Mouse (Mus musculus): Measurements from ENCODE around the gene Fbrs. TPM values are rescaled to one million over a fixed set of nuclear protein-coding genes. Genes with fewer than 3 reads are reported as not detected.

Gene Fbrs
- total RNA-seq, 1 experiment = 11.1 TPM

DNA sequence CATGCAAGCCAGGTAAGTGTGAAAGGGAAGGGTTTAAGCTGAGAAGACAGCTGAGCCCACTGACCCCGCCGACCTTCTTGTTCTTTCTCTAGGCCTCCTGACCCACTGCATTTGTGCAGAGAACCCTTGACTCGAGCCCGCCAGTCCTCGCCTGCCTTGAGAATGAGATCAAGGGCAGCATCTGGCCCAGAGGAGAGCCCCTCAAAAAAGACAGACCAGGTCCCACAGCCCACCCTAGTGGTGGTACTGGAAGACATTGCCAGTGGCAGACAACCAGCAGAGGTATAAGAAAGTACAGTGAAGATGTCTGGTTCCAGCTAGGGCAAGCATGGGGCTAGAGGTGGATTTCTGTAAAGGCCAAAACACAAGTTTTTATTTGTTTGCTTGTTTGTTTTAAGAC lies 5.3 kb upstream of the Fbrs start:
- Histone ChIP-seq H3K36me3 (ENCODE audit: control insufficient read depth, insufficient read depth, low read length, poor library complexity, severe bottlenecking) (peaks cover 29% of the 10 kb centered on the region), H3K4me3 (ENCODE audit: insufficient read depth in 1 of 2, low read depth in 1 of 2, low read length in 2 of 2, poor library complexity in 1 of 2, severe bottlenecking in 1 of 2) (no peak overlapping the region), H3K27ac (ENCODE audit: insufficient read depth, low read depth, low read length, poor library complexity, severe bottlenecking) (no peak overlapping the region), H3K4me1 (ENCODE audit: control insufficient read depth in 2 of 2, insufficient read depth in 2 of 2, low read length in 2 of 2, poor library complexity in 1 of 2) (peaks cover 2 to 3% of the 10 kb centered on the region in 2 experiments; a peak in 1 of 4 replicates), H3K9ac (ENCODE audit: insufficient read depth, low read depth, low read length, poor library complexity, severe bottlenecking) (peak overlapping the region; percentile 23; the same call in 1 of the 2 replicates), H3K9me3 (ENCODE audit: control insufficient read depth, insufficient read depth, low read depth, low read length) (no peaks in the 10 kb centered on the region)
- DNase-seq (ENCODE audit: low read depth, low spot score) = no peak
- no peak for TF ChIP-seq CHD2 (IDR thresholded peaks at IDR 0.05; ENCODE audit: low read depth, low read length)
- in situ Hi-C loops (cut with MboI; ENCODE audit: low sequenced_read_pairs in 2 of 2, unreplicated experiment in 2 of 2) = no loop called here

DNA sequence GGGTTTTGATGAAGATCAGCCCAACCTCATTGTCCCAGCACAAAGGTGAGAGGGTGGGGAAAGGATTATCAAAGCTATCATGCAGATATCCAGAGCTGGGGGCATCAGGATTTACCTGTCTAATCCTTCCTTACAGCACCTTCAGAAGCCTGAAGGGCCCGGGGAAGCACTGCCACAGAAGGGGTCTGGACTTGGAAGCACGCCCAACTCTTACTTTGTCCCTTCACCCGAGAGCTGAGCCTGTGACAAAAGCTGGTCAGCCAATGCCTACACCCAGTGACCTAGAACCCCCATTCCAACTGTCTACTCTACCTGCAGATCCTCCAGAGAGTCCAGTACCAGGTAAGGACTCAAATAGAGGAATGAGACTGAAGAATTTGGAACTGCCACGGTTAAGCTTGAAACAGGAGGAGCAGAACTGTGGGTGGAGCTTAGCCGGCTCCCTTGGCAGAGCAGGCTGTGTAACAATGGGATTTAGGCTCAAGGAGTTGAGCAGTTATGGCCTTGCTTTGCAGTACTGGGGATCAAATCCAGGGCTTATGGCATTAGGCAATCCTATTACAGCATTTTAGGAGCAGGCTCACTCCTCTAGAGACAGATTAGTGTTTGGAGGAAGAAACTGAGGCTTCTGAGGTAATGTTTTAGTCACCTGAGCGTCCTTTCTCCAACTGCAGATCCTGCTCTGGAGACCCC lies 4.5 kb upstream of the Fbrs start:
- DNase-seq (ENCODE audit: low read depth, low spot score) = no peak
- no peak overlapping the region for H3K9ac ChIP-seq (ENCODE audit: insufficient read depth, low read depth, low read length, poor library complexity, severe bottlenecking)
- peaks cover 2 to 3% of the 10 kb centered on the region in 2 experiments; a peak in 1 of 4 replicates for H3K4me1 ChIP-seq (ENCODE audit: control insufficient read depth in 2 of 2, insufficient read depth in 2 of 2, low read length in 2 of 2, poor library complexity in 1 of 2)
- no peak overlapping the region for H3K4me3 ChIP-seq (ENCODE audit: insufficient read depth in 1 of 2, low read depth in 1 of 2, low read length in 2 of 2, poor library complexity in 1 of 2, severe bottlenecking in 1 of 2)
- H3K27ac ChIP-seq (ENCODE audit: insufficient read depth, low read depth, low read length, poor library complexity, severe bottlenecking) = no peak overlapping the region
- in situ Hi-C loops (cut with MboI; ENCODE audit: low sequenced_read_pairs in 2 of 2, unreplicated experiment in 2 of 2) = no loop called here
- TF ChIP-seq CHD2 (IDR thresholded peaks at IDR 0.05; ENCODE audit: low read depth, low read length) = no peak
- no peak for TF ChIP-seq MAFK (IDR thresholded peaks at IDR 0.05; ENCODE audit: insufficient read depth, low read depth, low read length)
- no peak for TF ChIP-seq ZNF384 (IDR thresholded peaks at IDR 0.05; ENCODE audit: low read depth, low read length)
- TF ChIP-seq ZC3H11A (IDR thresholded peaks at IDR 0.05; ENCODE audit: borderline replicate concordance, low read depth, low read length) = no peak
- TF ChIP-seq HCFC1 (IDR thresholded peaks at IDR 0.05; ENCODE audit: borderline replicate concordance, insufficient read depth, low read length) = no peak
- H3K9me3 ChIP-seq (ENCODE audit: control insufficient read depth, insufficient read depth, low read depth, low read length) = no peaks in the 10 kb centered on the region
- H3K36me3 ChIP-seq (ENCODE audit: control insufficient read depth, insufficient read depth, low read length, poor library complexity, severe bottlenecking) = peaks cover 27% of the 10 kb centered on the region

DNA sequence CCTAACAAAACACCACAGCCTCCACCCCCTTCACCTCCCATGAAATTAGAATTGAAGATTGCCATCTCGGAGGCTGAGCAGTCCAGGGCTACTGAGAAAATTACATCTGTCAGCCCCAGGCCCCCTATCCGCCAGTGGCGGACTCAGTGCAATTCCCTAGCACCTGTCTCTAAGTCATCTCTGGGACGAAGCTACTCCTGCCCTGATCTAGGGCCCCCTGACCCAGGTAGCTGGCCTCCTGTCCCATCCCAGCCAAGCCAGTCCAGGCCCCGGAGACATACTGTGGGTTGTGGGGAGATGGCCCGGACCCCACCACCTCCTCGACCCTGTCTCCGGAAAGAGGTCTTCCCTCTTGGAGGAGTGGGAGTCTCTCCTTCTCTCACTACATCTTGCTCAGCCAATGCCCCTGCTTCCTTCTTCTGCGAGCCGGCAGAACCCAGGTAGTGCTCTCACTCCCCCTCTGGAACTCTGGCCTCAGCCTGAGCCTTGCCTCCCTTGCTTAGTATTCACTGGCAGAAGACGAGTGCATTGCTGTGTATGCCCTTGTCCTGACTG lies 3.7 kb upstream of the Fbrs start:
- no peaks in the 10 kb centered on the region for H3K9me3 ChIP-seq (ENCODE audit: control insufficient read depth, insufficient read depth, low read depth, low read length)
- H3K4me3 ChIP-seq (ENCODE audit: insufficient read depth in 1 of 2, low read depth in 1 of 2, low read length in 2 of 2, poor library complexity in 1 of 2, severe bottlenecking in 1 of 2) = no peak overlapping the region
- peaks cover 2 to 8% of the 10 kb centered on the region in 2 experiments; a peak in 1 of 4 replicates for H3K4me1 ChIP-seq (ENCODE audit: control insufficient read depth in 2 of 2, insufficient read depth in 2 of 2, low read length in 2 of 2, poor library complexity in 1 of 2)
- no peak overlapping the region for H3K27ac ChIP-seq (ENCODE audit: insufficient read depth, low read depth, low read length, poor library complexity, severe bottlenecking)
- in situ Hi-C loops (cut with MboI; ENCODE audit: low sequenced_read_pairs in 2 of 2, unreplicated experiment in 2 of 2) = no loop called here
- peaks cover 27% of the 10 kb centered on the region for H3K36me3 ChIP-seq (ENCODE audit: control insufficient read depth, insufficient read depth, low read length, poor library complexity, severe bottlenecking)
- H3K9ac ChIP-seq (ENCODE audit: insufficient read depth, low read depth, low read length, poor library complexity, severe bottlenecking) = no peak overlapping the region
- TF ChIP-seq ZNF384 (IDR thresholded peaks at IDR 0.05; ENCODE audit: low read depth, low read length) (no peak), HCFC1 (IDR thresholded peaks at IDR 0.05; ENCODE audit: borderline replicate concordance, insufficient read depth, low read length) (no peak), MAFK (IDR thresholded peaks at IDR 0.05; ENCODE audit: insufficient read depth, low read depth, low read length) (no peak), CHD2 (IDR thresholded peaks at IDR 0.05; ENCODE audit: low read depth, low read length) (no peak), ZC3H11A (IDR thresholded peaks at IDR 0.05; ENCODE audit: borderline replicate concordance, low read depth, low read length) (no peak)
- no peak for DNase-seq (ENCODE audit: low read depth, low spot score)

DNA sequence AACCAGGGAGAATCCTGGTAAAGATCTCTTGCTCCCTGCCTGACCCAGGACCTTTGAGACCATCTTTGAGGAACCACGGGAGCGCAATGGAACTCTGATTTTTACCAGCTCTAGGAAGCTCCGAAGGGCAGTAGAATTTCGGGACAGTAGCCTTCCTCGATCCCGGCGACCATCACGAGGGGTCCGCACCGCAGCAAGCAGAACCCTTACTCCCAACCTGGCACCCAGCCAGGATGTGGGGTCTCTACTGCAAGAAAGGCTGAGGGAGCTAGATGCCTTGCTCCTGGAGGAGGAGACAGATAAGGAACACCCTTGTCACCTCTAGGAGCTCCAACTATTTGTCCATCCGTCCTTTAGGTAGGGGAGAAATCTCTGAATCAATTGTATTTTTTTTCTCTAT lies 2.7 kb upstream of the Fbrs start:
- Histone ChIP-seq H3K9me3 (ENCODE audit: control insufficient read depth, insufficient read depth, low read depth, low read length) (no peaks in the 10 kb centered on the region), H3K4me1 (ENCODE audit: control insufficient read depth in 2 of 2, insufficient read depth in 2 of 2, low read length in 2 of 2, poor library complexity in 1 of 2) (peaks cover 5 to 9% of the 10 kb centered on the region in 2 experiments; a peak in 1 of 4 replicates), H3K4me3 (ENCODE audit: insufficient read depth in 1 of 2, low read depth in 1 of 2, low read length in 2 of 2, poor library complexity in 1 of 2, severe bottlenecking in 1 of 2) (no peak overlapping the region), H3K9ac (ENCODE audit: insufficient read depth, low read depth, low read length, poor library complexity, severe bottlenecking) (no peak overlapping the region), H3K36me3 (ENCODE audit: control insufficient read depth, insufficient read depth, low read length, poor library complexity, severe bottlenecking) (peaks cover 27% of the 10 kb centered on the region), H3K27ac (ENCODE audit: insufficient read depth, low read depth, low read length, poor library complexity, severe bottlenecking) (no peak overlapping the region)
- no peak for TF ChIP-seq HCFC1 (IDR thresholded peaks at IDR 0.05; ENCODE audit: borderline replicate concordance, insufficient read depth, low read length)
- no peak for TF ChIP-seq MAFK (IDR thresholded peaks at IDR 0.05; ENCODE audit: insufficient read depth, low read depth, low read length)
- no peak for TF ChIP-seq CHD2 (IDR thresholded peaks at IDR 0.05; ENCODE audit: low read depth, low read length)
- no peak for TF ChIP-seq ZNF384 (IDR thresholded peaks at IDR 0.05; ENCODE audit: low read depth, low read length)
- TF ChIP-seq ZC3H11A (IDR thresholded peaks at IDR 0.05; ENCODE audit: borderline replicate concordance, low read depth, low read length) = no peak
- no peak for DNase-seq (ENCODE audit: low read depth, low spot score)
- in situ Hi-C loops (cut with MboI; ENCODE audit: low sequenced_read_pairs in 2 of 2, unreplicated experiment in 2 of 2) = no loop called here
